Mouse (Mus musculus): ENCODE measurements at regions not wholly inside any gene's neighbourhood (a gene's known extent, or its start where the extent isn't known, plus 50 kb on each side); places are given as distances from the start of the nearest gene placed in this dataset.

- TF ChIP-seq POU5F1 (IDR thresholded peaks at IDR 0.05; ENCODE audit: borderline replicate concordance, low read length) (no peak), CTCF (conservative IDR thresholded peaks at IDR 0.05; ENCODE audit: low read length) (no peak)
Measured at GRCm38 (mm10) chr1:82159201-82159600, 73.7 kb upstream of the Gm9747 start.

All from E14TG2a.4 (cell line).